Mouse (Mus musculus): Measurements from ENCODE around the gene Olfr1532-ps1. TPM values are rescaled to one million over a fixed set of nuclear protein-coding genes. Genes with fewer than 3 reads are reported as not detected.
"Not testable (repeated sequence)": the region's sequence is repeated elsewhere in the genome, so short reads cannot be mapped to it uniquely, and the experiment has no call there.

Gene Olfr1532-ps1
- not detected in 2 replicates for polyA plus RNA-seq (2016; fragmentation: Nextera tagmentation; extraction: Ambion mirVana)

DNA sequence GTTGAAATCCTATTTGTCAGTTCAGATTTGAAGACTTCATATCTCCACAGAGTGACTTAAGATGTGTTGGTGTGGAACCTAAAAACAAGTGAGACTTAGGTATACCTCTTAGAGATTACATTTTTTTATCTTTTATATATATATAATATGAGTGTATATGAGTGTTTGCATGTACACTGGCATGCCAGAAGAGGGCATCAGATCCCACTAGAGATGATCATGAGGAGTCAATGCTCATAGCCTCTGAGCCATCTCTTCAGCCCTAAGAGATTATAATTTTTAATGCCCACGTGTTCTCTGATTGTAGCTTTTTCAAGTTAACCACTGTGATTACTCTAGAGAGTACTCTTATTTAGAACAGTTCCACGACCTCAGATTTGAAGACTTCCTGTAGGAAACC is at the start of gene Olfr1532-ps1:
TSS of gene Olfr1532-ps1 (plus strand) at position 326 of the 400 bp plus-strand sequence.
- Histone ChIP-seq H3K27ac (replicated peaks) (no peak within 1 kb of the TSS), H3K36me3 (no peaks in the 10 kb centered on the region)

DNA sequence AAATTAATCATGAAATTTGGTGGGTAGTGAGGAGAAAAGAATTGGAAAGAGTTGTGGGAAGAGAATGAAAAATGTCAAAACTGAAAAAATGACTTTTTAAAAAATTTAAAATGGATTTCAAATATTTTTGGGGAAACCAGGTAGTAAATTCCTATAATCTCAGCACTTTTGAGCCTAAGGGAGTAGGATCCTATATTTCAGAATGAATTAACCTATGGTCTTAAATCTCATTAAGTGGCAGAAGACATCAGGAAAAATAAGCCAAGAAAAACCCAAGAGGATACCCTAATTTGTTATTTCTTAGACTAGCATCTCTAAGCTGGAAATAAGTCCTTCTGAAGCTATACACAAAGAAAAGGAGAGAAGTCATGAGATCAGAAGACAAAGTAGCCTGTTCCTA is 44.9 kb upstream of the Olfr1532-ps1 start, which contains the start of gene Olfr704:
TSS of gene Olfr704 (plus strand) at position 301 of the 400 bp plus-strand sequence.
- Histone ChIP-seq H3K9me3 (replicated peaks) (no peaks in the 10 kb centered on the region; the same call in 1 of the 2 replicates), H3K36me3 (no peaks in the 10 kb centered on the region)
- DNase-seq (ENCODE audit: low spot score): no peak

More for the DNA sequence above, at the start of gene Olfr1532-ps1:
- H3K27me3 ChIP-seq (ENCODE audit: low read depth, poor library complexity, severe bottlenecking): no peaks in the 10 kb centered on the region
- 70% methylated on average over 2 of the region's 2 CpGs for WGBS
- H3K9me3 ChIP-seq (replicated peaks): no peaks in the 10 kb centered on the region
- no peak within 1 kb of the TSS for H3K4me3 ChIP-seq
- no peaks in the 10 kb centered on the region for H3K4me1 ChIP-seq
- no peak for DNase-seq (ENCODE audit: low spot score)

DNA sequence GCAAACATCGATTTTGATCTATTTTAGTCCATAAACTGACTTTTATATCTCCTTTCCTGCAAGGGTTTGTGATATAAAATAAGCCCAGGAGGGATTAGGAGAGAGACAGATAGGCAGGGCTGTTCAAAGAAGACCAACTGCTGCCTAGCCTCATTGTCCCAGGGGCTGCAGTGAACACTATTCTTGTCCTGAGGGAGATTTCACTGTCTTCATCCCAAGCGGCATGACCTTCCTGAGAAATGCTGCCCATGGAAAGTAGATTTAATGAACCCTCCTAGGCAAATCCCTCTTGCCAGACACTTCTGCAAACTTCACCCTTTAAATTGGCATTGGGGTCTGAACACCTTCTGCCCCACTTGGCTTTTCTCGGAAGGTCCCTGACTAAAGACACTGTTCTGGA is 31.0 kb upstream of the Olfr1532-ps1 start, which contains the start of gene Olfr705:
TSS of gene Olfr705 (minus strand) at position 101 of the 400 bp plus-strand sequence.
- no peak for DNase-seq (ENCODE audit: low spot score)
- no peaks in the 10 kb centered on the region; the same call in 1 of the 2 replicates for H3K9me3 ChIP-seq (replicated peaks)
- 80% methylated on average over 3 of the region's 3 CpGs for WGBS

More for the DNA sequence above, 44.9 kb upstream of the Olfr1532-ps1 start, which contains the start of gene Olfr704:
- Histone ChIP-seq H3K4me1 (no peaks in the 10 kb centered on the region), H3K27ac (replicated peaks) (no peak within 1 kb of the TSS), H3K27me3 (ENCODE audit: low read depth, poor library complexity, severe bottlenecking) (no peaks in the 10 kb centered on the region), H3K4me3 (no peak within 1 kb of the TSS)

DNA sequence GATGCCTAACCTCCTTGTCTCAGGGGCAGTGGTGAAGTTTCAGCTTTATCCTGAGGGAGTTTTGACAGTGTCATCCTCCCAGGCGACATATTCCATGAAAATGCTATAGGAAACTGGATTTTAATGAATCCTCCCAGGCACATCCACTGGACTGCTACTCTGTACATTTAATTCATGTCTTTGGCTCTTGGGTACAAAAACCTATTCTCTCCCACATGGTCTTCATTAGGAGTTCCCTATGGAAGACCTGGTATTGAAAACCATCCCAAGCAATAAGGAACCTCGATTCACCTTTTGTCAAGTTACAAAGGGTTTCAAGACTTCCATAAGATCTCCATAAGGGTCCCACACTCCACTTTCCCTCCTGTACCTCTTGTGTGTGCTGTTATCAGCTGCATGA is 19.7 kb upstream of the Olfr1532-ps1 start, which contains the start of gene Olfr706:
TSS of gene Olfr706 (minus strand) at position 101 of the 400 bp plus-strand sequence.
- WGBS: 75% methylated on average over 2 of the region's 2 CpGs

More for the DNA sequence above, 31.0 kb upstream of the Olfr1532-ps1 start, which contains the start of gene Olfr705:
- no peaks in the 10 kb centered on the region for H3K27me3 ChIP-seq (ENCODE audit: low read depth, poor library complexity, severe bottlenecking)
- no peak within 1 kb of the TSS for H3K27ac ChIP-seq (replicated peaks)
- H3K4me1 ChIP-seq: no peaks in the 10 kb centered on the region
- H3K4me3 ChIP-seq: no peak within 1 kb of the TSS
- H3K36me3 ChIP-seq: no peaks in the 10 kb centered on the region

DNA sequence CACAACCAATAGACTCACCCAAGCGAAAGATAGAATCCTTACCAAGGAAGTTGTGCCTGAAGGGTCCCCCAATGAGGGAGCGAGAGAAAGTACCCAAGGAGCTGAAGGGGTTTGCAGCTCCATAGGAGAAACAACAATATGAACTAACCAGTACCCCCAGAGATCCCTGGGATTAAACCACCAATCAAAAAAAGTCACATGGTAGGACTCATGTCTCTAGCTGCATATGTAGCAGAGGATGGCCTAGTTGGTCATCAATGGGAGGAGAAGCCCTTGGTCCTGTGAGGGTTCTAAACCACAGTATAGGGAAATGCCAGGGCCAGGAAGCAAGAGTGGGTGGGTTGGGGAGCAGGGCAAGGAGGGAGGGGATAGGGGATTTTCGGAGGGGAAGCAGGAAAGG is 6.7 kb upstream of the Olfr1532-ps1 start, which contains the start of gene Olfr707:
TSS of gene Olfr707 (minus strand) at position 101 of the 400 bp plus-strand sequence.
- 84% methylated on average over 3 of the region's 3 CpGs for WGBS

More for the DNA sequence above, 19.7 kb upstream of the Olfr1532-ps1 start, which contains the start of gene Olfr706:
- no peaks in the 10 kb centered on the region for H3K9me3 ChIP-seq (replicated peaks)
- H3K36me3 ChIP-seq: no peaks in the 10 kb centered on the region
- no peak within 1 kb of the TSS for H3K4me3 ChIP-seq
- H3K27ac ChIP-seq (replicated peaks): no peak within 1 kb of the TSS
- H3K27me3 ChIP-seq (ENCODE audit: low read depth, poor library complexity, severe bottlenecking): no peaks in the 10 kb centered on the region
- no peak for DNase-seq (ENCODE audit: low spot score)
- H3K4me1 ChIP-seq: no peaks in the 10 kb centered on the region

DNA sequence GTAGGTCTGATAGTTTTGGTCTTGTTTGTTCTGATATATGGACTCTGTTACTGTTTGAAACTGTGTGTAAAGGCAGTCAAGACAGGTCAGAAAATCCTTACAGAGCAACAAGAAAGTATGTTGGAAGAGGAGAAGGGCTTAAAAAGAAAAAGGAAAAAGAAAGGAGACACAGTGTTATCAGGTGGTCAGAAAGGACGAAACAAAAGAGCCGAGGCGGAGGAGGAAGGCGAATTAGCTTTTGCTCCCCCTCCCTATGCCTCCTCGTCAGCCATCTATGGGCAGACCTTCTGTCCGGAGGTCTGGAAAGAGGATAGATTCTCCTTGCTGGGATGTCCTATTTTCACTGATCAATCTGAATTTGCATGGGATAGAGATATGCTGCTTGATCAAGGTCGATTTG is 13.2 kb downstream of the Olfr1532-ps1 start:
- H3K9me3 ChIP-seq (replicated peaks); H3K36me3 ChIP-seq; H3K4me1 ChIP-seq; H3K27ac ChIP-seq (replicated peaks); H3K27me3 ChIP-seq (ENCODE audit: low read depth, poor library complexity, severe bottlenecking); DNase-seq (ENCODE audit: low spot score); H3K4me3 ChIP-seq: not testable (repeated sequence)
- 93% methylated on average over 7 of the region's 7 CpGs for WGBS

More for the DNA sequence above, 6.7 kb upstream of the Olfr1532-ps1 start, which contains the start of gene Olfr707:
- not testable (repeated sequence) for H3K27me3 ChIP-seq (ENCODE audit: low read depth, poor library complexity, severe bottlenecking); H3K27ac ChIP-seq (replicated peaks); DNase-seq (ENCODE audit: low spot score); H3K9me3 ChIP-seq (replicated peaks); H3K36me3 ChIP-seq; H3K4me1 ChIP-seq; H3K4me3 ChIP-seq

DNA sequence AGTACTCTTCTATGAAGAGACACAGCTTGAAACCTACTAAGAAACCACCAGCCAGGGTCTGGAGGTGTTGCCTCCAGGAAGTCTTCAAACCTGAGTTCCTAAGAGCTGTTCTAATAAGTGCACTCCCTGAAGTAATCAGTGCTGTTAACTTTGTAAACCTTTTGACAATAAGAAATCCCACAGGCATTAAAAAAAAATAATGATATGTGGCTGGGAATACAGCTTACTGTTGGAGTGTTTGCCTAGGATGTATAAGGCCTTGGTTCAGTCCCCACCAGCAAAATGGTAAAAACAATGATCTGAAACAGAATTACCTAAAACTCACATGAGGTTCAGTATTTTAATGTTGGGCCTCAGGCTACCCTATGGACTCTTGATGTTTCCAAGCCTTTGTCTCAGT is 24.3 kb downstream of the Olfr1532-ps1 start, which contains the start of gene Olfr709-ps1:
TSS of gene Olfr709-ps1 (minus strand) at position 101 of the 400 bp plus-strand sequence.
- no peaks in the 10 kb centered on the region for H3K9me3 ChIP-seq (replicated peaks)
- H3K27ac ChIP-seq (replicated peaks): no peak within 1 kb of the TSS
- H3K4me1 ChIP-seq: no peaks in the 10 kb centered on the region
- no peaks in the 10 kb centered on the region for H3K27me3 ChIP-seq (ENCODE audit: low read depth, poor library complexity, severe bottlenecking)
- DNase-seq (ENCODE audit: low spot score): no peak
- no peaks in the 10 kb centered on the region for H3K36me3 ChIP-seq
- no peak within 1 kb of the TSS for H3K4me3 ChIP-seq

DNA sequence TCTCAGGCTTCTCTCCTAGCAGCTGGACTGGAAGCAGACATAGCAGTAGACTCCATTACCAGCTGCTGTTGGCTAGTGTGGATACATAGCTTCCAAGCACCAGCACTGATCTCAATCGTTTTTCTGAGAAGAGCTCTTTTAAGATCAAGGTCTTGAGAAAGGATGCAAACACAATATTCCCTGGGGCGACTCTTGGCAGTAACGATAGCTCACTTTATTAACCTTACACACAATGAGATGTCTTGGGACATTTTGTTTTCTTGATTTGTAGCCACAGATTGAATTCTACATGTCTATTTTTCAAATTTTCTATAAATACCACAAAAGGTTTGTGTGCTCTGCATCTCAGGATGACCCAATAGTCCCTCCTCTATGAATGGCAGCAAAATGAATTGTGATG is 40.4 kb downstream of the Olfr1532-ps1 start, which contains the start of gene Olfr710:
TSS of gene Olfr710 (minus strand) at position 101 of the 400 bp plus-strand sequence.
- Histone ChIP-seq H3K4me1 (no peaks in the 10 kb centered on the region), H3K27ac (replicated peaks) (no peak within 1 kb of the TSS), H3K27me3 (ENCODE audit: low read depth, poor library complexity, severe bottlenecking) (no peaks in the 10 kb centered on the region), H3K9me3 (replicated peaks) (no peaks in the 10 kb centered on the region; the same call in 1 of the 2 replicates), H3K36me3 (no peaks in the 10 kb centered on the region), H3K4me3 (no peak within 1 kb of the TSS)
- WGBS: 84% methylated on average over 3 of the region's 3 CpGs
- DNase-seq (ENCODE audit: low spot score): no peak

DNA sequence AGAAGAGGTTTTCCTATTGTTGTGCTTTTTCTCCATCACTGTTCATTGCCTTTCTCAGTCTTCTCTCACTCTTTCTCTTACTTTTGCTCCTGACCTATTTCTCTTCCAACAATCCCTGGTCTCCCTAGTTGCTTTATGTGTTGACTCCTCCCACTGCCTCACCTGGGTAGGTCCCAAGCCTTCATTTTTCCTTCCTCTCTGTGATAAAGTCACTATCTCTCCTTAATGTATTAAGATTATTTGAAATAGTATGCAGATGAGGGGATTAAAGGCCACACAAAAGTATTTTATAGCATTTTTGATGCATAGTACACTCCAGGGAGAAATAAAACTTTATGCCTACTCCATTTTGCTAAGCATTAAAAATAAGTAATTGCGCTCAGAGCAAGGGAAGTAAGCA is 56.0 kb downstream of the Olfr1532-ps1 start, which contains the start of gene Olfr6:
TSS of gene Olfr6 (minus strand) at position 101 of the 400 bp plus-strand sequence.
- Histone ChIP-seq H3K9me3 (replicated peaks) (no peaks in the 10 kb centered on the region), H3K27ac (replicated peaks) (no peak within 1 kb of the TSS), H3K27me3 (ENCODE audit: low read depth, poor library complexity, severe bottlenecking) (no peaks in the 10 kb centered on the region), H3K36me3 (no peaks in the 10 kb centered on the region), H3K4me1 (no peaks in the 10 kb centered on the region), H3K4me3 (no peak within 1 kb of the TSS)
- 95% methylated on average over 1 of the region's 1 CpGs for WGBS
- DNase-seq (ENCODE audit: low spot score): no peak

Other genes with a start within 250 kb of the Olfr1532-ps1 start
- not detected in 2 replicates for gene Olfr693, start 227.4 kb upstream of the Olfr1532-ps1 start, polyA plus RNA-seq (2016; fragmentation: Nextera tagmentation; extraction: Ambion mirVana)
- gene Olfr694, start 216.2 kb upstream of the Olfr1532-ps1 start, polyA plus RNA-seq (2016; fragmentation: Nextera tagmentation; extraction: Ambion mirVana): not detected in 2 replicates
- gene Olfr695, start 191.6 kb upstream of the Olfr1532-ps1 start, polyA plus RNA-seq (2016; fragmentation: Nextera tagmentation; extraction: Ambion mirVana): not detected in 2 replicates
- not detected in 2 replicates for gene Olfr697, start 165.6 kb upstream of the Olfr1532-ps1 start, polyA plus RNA-seq (2016; fragmentation: Nextera tagmentation; extraction: Ambion mirVana)
- not detected in 2 replicates for gene Olfr698, start 152.6 kb upstream of the Olfr1532-ps1 start, polyA plus RNA-seq (2016; fragmentation: Nextera tagmentation; extraction: Ambion mirVana)
- not detected in 2 replicates for gene Olfr699, start 114.8 kb upstream of the Olfr1532-ps1 start, polyA plus RNA-seq (2016; fragmentation: Nextera tagmentation; extraction: Ambion mirVana)
- gene Olfr700, start 99.2 kb upstream of the Olfr1532-ps1 start, polyA plus RNA-seq (2016; fragmentation: Nextera tagmentation; extraction: Ambion mirVana): not detected in 2 replicates
- not detected in 2 replicates for gene Olfr701, start 93.9 kb upstream of the Olfr1532-ps1 start, polyA plus RNA-seq (2016; fragmentation: Nextera tagmentation; extraction: Ambion mirVana)
- gene Olfr702, start 74.1 kb upstream of the Olfr1532-ps1 start, polyA plus RNA-seq (2016; fragmentation: Nextera tagmentation; extraction: Ambion mirVana): not detected in 2 replicates
- not detected in 2 replicates for gene Olfr703, start 64.6 kb upstream of the Olfr1532-ps1 start, polyA plus RNA-seq (2016; fragmentation: Nextera tagmentation; extraction: Ambion mirVana)
- gene Olfr704, start 44.8 kb upstream of the Olfr1532-ps1 start, polyA plus RNA-seq (2016; fragmentation: Nextera tagmentation; extraction: Ambion mirVana): not detected in 2 replicates
- not detected in 2 replicates for gene Olfr705, start 31.1 kb upstream of the Olfr1532-ps1 start, polyA plus RNA-seq (2016; fragmentation: Nextera tagmentation; extraction: Ambion mirVana)
- gene Olfr706, start 19.8 kb upstream of the Olfr1532-ps1 start, polyA plus RNA-seq (2016; fragmentation: Nextera tagmentation; extraction: Ambion mirVana): not detected in 2 replicates
- gene Olfr707, start 6.8 kb upstream of the Olfr1532-ps1 start, polyA plus RNA-seq (2016; fragmentation: Nextera tagmentation; extraction: Ambion mirVana): not detected in 2 replicates
- gene Olfr709-ps1, start 24.2 kb downstream of the Olfr1532-ps1 start, polyA plus RNA-seq (2016; fragmentation: Nextera tagmentation; extraction: Ambion mirVana): not detected in 2 replicates
- gene Olfr710, start 40.3 kb downstream of the Olfr1532-ps1 start, polyA plus RNA-seq (2016; fragmentation: Nextera tagmentation; extraction: Ambion mirVana): not detected in 2 replicates
- gene Olfr6, start 55.9 kb downstream of the Olfr1532-ps1 start, polyA plus RNA-seq (2016; fragmentation: Nextera tagmentation; extraction: Ambion mirVana): not detected in 2 replicates
- not detected in 2 replicates for gene Olfr711, start 67.5 kb downstream of the Olfr1532-ps1 start, polyA plus RNA-seq (2016; fragmentation: Nextera tagmentation; extraction: Ambion mirVana)
- gene Olfr2, start 98.1 kb downstream of the Olfr1532-ps1 start, polyA plus RNA-seq (2016; fragmentation: Nextera tagmentation; extraction: Ambion mirVana): not detected in 2 replicates
- gene Olfr713, start 123.2 kb downstream of the Olfr1532-ps1 start, polyA plus RNA-seq (2016; fragmentation: Nextera tagmentation; extraction: Ambion mirVana): not detected in 2 replicates
- not detected in 2 replicates for gene Olfr714, start 163.0 kb downstream of the Olfr1532-ps1 start, polyA plus RNA-seq (2016; fragmentation: Nextera tagmentation; extraction: Ambion mirVana)
- gene Olfr17, start 185.2 kb downstream of the Olfr1532-ps1 start, polyA plus RNA-seq (2016; fragmentation: Nextera tagmentation; extraction: Ambion mirVana): not detected in 2 replicates
- gene Olfr715b, start 202.4 kb downstream of the Olfr1532-ps1 start, polyA plus RNA-seq (2016; fragmentation: Nextera tagmentation; extraction: Ambion mirVana): not detected in 2 replicates
- gene Olfr715, start 223.1 kb downstream of the Olfr1532-ps1 start, polyA plus RNA-seq (2016; fragmentation: Nextera tagmentation; extraction: Ambion mirVana): not detected in 2 replicates
- not detected in 2 replicates for gene Olfr716, start 230.3 kb downstream of the Olfr1532-ps1 start, polyA plus RNA-seq (2016; fragmentation: Nextera tagmentation; extraction: Ambion mirVana)